Mouse (Mus musculus) spleen, adult 2 months (tissue): ENCODE measurements at regions not wholly inside any gene's neighbourhood (a gene's known extent, or its start where the extent isn't known, plus 50 kb on each side); places are given as distances from the start of the nearest gene placed in this dataset.

Experiments used
- CTCF ChIP-seq: fragments of 200-500 bp; IDR thresholded peaks from 2 replicates; pipeline ENCODE4 v1.5.1; 2011; ENCODE audit warnings: mild to moderate bottlenecking, inconsistent platforms; ENCODE audit not compliant: insufficient read depth, insufficient read length, insufficient replicate concordance; ENCODE audit errors: extremely low read depth
- POLR2A ChIP-seq: fragments of 200-500 bp; IDR thresholded peaks from 2 replicates; pipeline ENCODE4 v1.6.1; 2011; ENCODE audit warnings: low read depth, low read length, inconsistent platforms

DNA sequence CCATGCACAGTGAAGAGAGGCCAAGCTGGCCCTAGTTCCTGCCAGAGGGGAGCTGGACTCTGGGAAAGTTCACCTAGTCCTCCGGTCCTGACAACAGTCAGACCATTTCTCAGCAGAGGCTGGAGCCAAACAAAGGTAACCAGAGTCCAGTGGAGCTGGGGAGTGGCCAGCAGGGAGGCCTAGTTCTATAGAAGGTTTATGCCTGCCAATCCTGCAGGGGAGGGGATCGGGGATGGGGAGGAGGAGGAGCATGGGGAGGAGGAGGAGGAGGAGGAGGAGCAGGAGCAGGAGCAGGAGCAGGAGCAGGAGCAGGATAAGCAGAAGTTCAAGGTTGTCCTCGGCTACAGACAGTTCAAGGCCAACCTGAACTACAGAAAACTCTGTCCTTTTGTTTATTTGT, 75.8 kb upstream of the Ptpn1 start:
- TF ChIP-seq CTCF (no peak), POLR2A (no peak)
